Mouse (Mus musculus): ENCODE measurements around the gene Arntl. TPM values are rescaled to one million over a fixed set of nuclear protein-coding genes. Genes with fewer than 3 reads are reported as not detected.

Arntl gene
- polyA plus RNA-seq, 1 experiment from 2014 or later: 5.3 TPM

DNA sequence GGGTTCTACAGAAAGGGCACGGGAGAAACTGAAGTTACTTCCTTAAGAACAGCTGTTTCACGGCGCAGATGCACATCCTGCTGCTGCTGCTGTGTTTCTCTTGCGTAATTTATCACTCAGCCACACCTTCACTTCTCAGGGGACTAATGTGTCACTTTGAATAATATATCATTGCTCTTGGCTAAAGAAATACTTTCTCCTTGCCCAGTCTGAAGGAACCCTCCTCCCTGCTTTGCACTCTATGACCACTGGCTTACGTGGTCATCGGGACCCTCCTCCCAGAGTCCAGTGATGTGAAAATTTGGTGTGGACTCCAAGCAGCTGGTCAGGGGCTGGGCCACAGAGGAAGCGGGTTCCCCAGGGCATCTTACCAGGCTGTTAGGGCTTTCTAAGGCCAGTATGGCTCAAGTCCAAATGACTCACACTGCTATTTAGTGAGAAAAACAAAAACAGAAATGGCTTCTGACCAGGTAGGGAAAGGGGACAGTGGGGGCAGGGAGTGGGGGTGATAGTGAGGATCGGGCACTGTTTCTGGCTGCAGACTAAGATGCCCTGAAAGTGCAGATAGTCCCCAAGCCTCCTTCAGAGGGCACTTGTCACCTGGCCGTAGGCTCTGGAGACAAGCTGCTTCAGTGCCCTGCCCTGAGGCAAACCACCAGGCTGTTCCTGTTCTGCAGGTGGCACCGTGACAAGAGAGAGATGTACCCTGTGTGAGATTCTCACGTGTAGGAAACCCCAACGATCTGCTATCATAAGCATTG lies 34.8 kb downstream of the Arntl start:
- H3K4me3 ChIP-seq (ENCODE audit: low read depth, low read length): no peak overlapping the region
- no peak for TF ChIP-seq CTCF (IDR thresholded peaks at IDR 0.05; ENCODE audit: low read depth)
- H3K27me3 ChIP-seq (replicated peaks; ENCODE audit: control insufficient read depth, insufficient read depth, low read length): no peaks in the 10 kb centered on the region
- H3K9me3 ChIP-seq (ENCODE audit: control insufficient read depth): no peaks in the 10 kb centered on the region
- no peaks in the 10 kb centered on the region for H3K36me3 ChIP-seq (ENCODE audit: control insufficient read depth, insufficient read depth)
- H3K4me2 ChIP-seq (replicated peaks; ENCODE audit: low read depth): no peak overlapping the region
- no peak overlapping the region for H3K27ac ChIP-seq (ENCODE audit: low read depth, low read length)
- ATAC-seq: peak; percentile 62
- peaks cover 19% of the 10 kb centered on the region; the same call in 1 of the 2 replicates for H3K4me1 ChIP-seq (replicated peaks; ENCODE audit: control insufficient read depth, insufficient read depth, low read length)
- H3K9ac ChIP-seq (ENCODE audit: low read depth, low read length): no peak overlapping the region
- WGBS: 49% methylated on average over 12 of the region's 12 CpGs

DNA sequence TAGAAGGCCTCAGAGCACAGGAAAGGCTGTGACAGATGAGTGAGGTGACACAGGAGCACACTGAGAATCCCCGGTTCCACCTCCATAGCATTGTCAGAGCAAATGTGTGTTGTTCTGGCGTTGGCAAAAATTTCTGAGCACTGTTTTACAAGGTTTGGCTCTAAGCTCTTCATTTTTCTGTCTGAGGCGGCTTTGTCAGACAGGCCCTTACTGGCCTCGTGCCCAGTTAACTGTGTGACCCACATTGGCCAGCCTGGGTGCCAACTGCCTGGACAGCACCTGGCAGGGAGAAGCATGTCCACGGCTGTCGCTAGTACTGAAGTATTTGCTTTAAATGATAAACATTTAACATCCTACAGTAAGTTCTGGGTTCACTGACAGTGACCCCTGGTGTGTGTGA lies 35.4 kb downstream of the Arntl start:
- no peak for ATAC-seq
- H3K27ac ChIP-seq (ENCODE audit: low read depth, low read length): no peak overlapping the region
- no peaks in the 10 kb centered on the region for H3K9me3 ChIP-seq (ENCODE audit: control insufficient read depth)
- WGBS: 59% methylated on average over 6 of the region's 6 CpGs
- no peaks in the 10 kb centered on the region for H3K27me3 ChIP-seq (replicated peaks; ENCODE audit: control insufficient read depth, insufficient read depth, low read length)
- TF ChIP-seq CTCF (IDR thresholded peaks at IDR 0.05; ENCODE audit: low read depth): no peak
- H3K36me3 ChIP-seq (ENCODE audit: control insufficient read depth, insufficient read depth): no peaks in the 10 kb centered on the region
- peaks cover 19% of the 10 kb centered on the region; the same call in 1 of the 2 replicates for H3K4me1 ChIP-seq (replicated peaks; ENCODE audit: control insufficient read depth, insufficient read depth, low read length)
- H3K4me2 ChIP-seq (replicated peaks; ENCODE audit: low read depth): no peak overlapping the region
- no peak overlapping the region for H3K9ac ChIP-seq (ENCODE audit: low read depth, low read length)
- H3K4me3 ChIP-seq (ENCODE audit: low read depth, low read length): no peak overlapping the region

DNA sequence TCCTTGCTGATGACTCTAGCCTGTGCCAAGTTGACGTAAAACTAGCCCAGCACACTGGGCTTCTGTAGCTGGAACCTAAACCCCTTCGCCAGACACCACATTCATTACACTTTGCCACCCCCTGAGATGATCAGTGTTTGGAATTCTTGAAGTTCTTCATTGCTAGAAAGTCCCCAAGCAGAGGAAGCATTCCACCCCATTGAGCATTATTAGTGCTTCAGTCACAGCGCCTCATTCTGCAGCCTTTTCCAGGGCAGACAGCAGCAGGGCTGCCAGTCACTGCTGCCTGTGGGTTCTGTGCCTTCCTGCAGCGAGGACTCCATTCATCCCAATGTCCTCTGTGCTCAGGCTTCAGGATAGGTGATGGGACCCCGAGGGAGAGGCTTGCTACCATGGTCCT lies 37.9 kb downstream of the Arntl start:
- TF ChIP-seq CTCF (IDR thresholded peaks at IDR 0.05; ENCODE audit: low read depth): no peak
- H3K9ac ChIP-seq (ENCODE audit: low read depth, low read length): no peak overlapping the region
- no peak overlapping the region for H3K4me2 ChIP-seq (replicated peaks; ENCODE audit: low read depth)
- H3K27ac ChIP-seq (ENCODE audit: low read depth, low read length): no peak overlapping the region
- no peak for ATAC-seq
- WGBS: 83% methylated on average over 5 of the region's 5 CpGs
- peaks cover 16% of the 10 kb centered on the region; the same call in 1 of the 2 replicates for H3K4me1 ChIP-seq (replicated peaks; ENCODE audit: control insufficient read depth, insufficient read depth, low read length)
- H3K9me3 ChIP-seq (ENCODE audit: control insufficient read depth): no peaks in the 10 kb centered on the region
- no peaks in the 10 kb centered on the region; the same call in 1 of the 2 replicates for H3K36me3 ChIP-seq (ENCODE audit: control insufficient read depth, insufficient read depth)
- H3K27me3 ChIP-seq (replicated peaks; ENCODE audit: control insufficient read depth, insufficient read depth, low read length): 0 out of 2 replicates have a peak, but pooled peaks cover 3% of the 10 kb centered on the region
- no peak overlapping the region for H3K4me3 ChIP-seq (ENCODE audit: low read depth, low read length)

GRCm38 (mm10) chr7:113246512-113246911 lies 39.2 kb downstream of the Arntl start:
- peaks cover 16% of the 10 kb centered on the region; the same call in 1 of the 2 replicates for H3K4me1 ChIP-seq (replicated peaks; ENCODE audit: control insufficient read depth, insufficient read depth, low read length)
- no peak overlapping the region for H3K4me2 ChIP-seq (replicated peaks; ENCODE audit: low read depth)
- no peak overlapping the region for H3K4me3 ChIP-seq (ENCODE audit: low read depth, low read length)
- H3K36me3 ChIP-seq (ENCODE audit: control insufficient read depth, insufficient read depth): no peaks in the 10 kb centered on the region; the same call in 1 of the 2 replicates
- no peak overlapping the region for H3K9ac ChIP-seq (ENCODE audit: low read depth, low read length)
- no peak overlapping the region for H3K27ac ChIP-seq (ENCODE audit: low read depth, low read length)
- no peak for TF ChIP-seq CTCF (IDR thresholded peaks at IDR 0.05; ENCODE audit: low read depth)
- WGBS: 63% methylated on average over 4 of the region's 4 CpGs
- peaks cover 3% of the 10 kb centered on the region; the same call in 1 of the 2 replicates for H3K27me3 ChIP-seq (replicated peaks; ENCODE audit: control insufficient read depth, insufficient read depth, low read length)
- ATAC-seq: no peak
- no peaks in the 10 kb centered on the region for H3K9me3 ChIP-seq (ENCODE audit: control insufficient read depth)

- no peak for TF ChIP-seq CTCF (IDR thresholded peaks at IDR 0.05; ENCODE audit: low read depth)
- WGBS: 82% methylated on average over 5 of the region's 5 CpGs
- Histone ChIP-seq H3K9me3 (ENCODE audit: control insufficient read depth) (no peaks in the 10 kb centered on the region), H3K4me3 (ENCODE audit: low read depth, low read length) (no peak overlapping the region), H3K36me3 (ENCODE audit: control insufficient read depth, insufficient read depth) (no peaks in the 10 kb centered on the region; the same call in 1 of the 2 replicates), H3K27me3 (replicated peaks; ENCODE audit: control insufficient read depth, insufficient read depth, low read length) (peaks cover 7% of the 10 kb centered on the region; the same call in 1 of the 2 replicates), H3K4me1 (replicated peaks; ENCODE audit: control insufficient read depth, insufficient read depth, low read length) (peaks cover 10% of the 10 kb centered on the region; the same call in 1 of the 2 replicates), H3K9ac (ENCODE audit: low read depth, low read length) (no peak overlapping the region), H3K4me2 (replicated peaks; ENCODE audit: low read depth) (no peak overlapping the region), H3K27ac (ENCODE audit: low read depth, low read length) (no peak overlapping the region)
- no peak for ATAC-seq
Observed at GRCm38 (mm10) chr7:113247167-113247566, 39.9 kb downstream of the Arntl start.

DNA sequence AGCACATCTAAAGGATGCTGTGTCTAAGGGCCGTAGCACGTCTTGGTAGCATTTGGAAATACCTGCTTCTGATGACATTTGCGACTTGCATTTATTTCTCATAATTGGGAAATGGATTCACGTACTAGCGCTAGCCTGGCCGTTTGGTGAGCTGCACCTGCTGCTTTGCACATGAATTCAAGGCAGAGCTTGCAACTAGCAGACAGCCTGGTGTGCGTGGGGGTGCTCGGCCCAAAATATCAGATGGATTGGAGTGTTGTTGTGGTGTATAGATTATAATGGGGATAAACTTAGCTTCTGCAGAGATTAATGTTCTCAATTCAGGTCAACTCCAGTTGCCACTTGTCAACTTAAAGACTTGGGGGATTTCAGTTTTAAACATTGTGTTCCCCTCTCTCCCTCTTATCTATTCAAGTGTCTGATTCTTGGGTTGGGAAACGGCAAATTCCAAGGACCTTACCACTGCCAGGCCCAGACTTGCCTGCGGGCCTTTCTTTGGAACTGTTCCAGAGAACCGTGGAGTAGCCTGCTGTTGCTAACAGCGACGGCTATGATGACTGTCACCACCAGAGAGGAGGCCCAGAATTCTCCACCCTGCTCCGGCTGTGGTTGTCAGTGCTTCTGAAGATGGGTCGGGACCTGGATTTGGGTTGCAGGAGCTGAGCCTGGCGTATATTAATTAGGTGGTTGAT lies 42.0 kb downstream of the Arntl start:
- TF ChIP-seq CTCF (IDR thresholded peaks at IDR 0.05; ENCODE audit: low read depth): no peak
- no peak overlapping the region for H3K27ac ChIP-seq (ENCODE audit: low read depth, low read length)
- H3K4me2 ChIP-seq (replicated peaks; ENCODE audit: low read depth): no peak overlapping the region
- H3K9me3 ChIP-seq (ENCODE audit: control insufficient read depth): no peaks in the 10 kb centered on the region
- peaks cover 7% of the 10 kb centered on the region; the same call in 1 of the 2 replicates for H3K27me3 ChIP-seq (replicated peaks; ENCODE audit: control insufficient read depth, insufficient read depth, low read length)
- no peaks in the 10 kb centered on the region; the same call in 1 of the 2 replicates for H3K36me3 ChIP-seq (ENCODE audit: control insufficient read depth, insufficient read depth)
- H3K4me1 ChIP-seq (replicated peaks; ENCODE audit: control insufficient read depth, insufficient read depth, low read length): 0 out of 2 replicates have a peak, but pooled peaks cover 7% of the 10 kb centered on the region
- WGBS: 67% methylated on average over 16 of the region's 16 CpGs
- H3K4me3 ChIP-seq (ENCODE audit: low read depth, low read length): no peak overlapping the region
- ATAC-seq: no peak
- no peak overlapping the region for H3K9ac ChIP-seq (ENCODE audit: low read depth, low read length)

Measured in intestine, postnatal 0 days (tissue).